Mouse (Mus musculus): ENCODE results near the gene Pgam5.

GRCm38 (mm10) chr5:110285770-110286445, 16.2 kb upstream of the Pgam5 start, which contains the start of the genes Pxmp2 and Pole:
- no peak for TF ChIP-seq CTCF (IDR thresholded peaks at IDR 0.05; ENCODE audit: insufficient read depth, low read depth, low read length)
- no peak for TF ChIP-seq POLR2A (IDR thresholded peaks at IDR 0.05; ENCODE audit: insufficient read depth, low read depth, low read length)
